Mouse (Mus musculus) kidney, adult 2 months (tissue): ENCODE measurements around the gene Syndig1l.

ENCODE experiments used
- CTCF ChIP-seq: fragments of 200-500 bp; conservative IDR thresholded peaks from 2 replicates; pipeline ENCODE4 v1.5.1; 2011; ENCODE audit warnings: low read depth, mild to moderate bottlenecking, control low read depth, low read length, moderate library complexity, mixed read lengths; ENCODE audit not compliant: insufficient read depth, insufficient read length
- POLR2A ChIP-seq: fragments of 200-500 bp; IDR thresholded peaks from one replicate; pipeline ENCODE4 v1.6.1; 2011; ENCODE audit warnings: low read depth, low read length, control low read depth

- TF ChIP-seq CTCF (no peak), POLR2A (no peak)
Measured at GRCm38 (mm10) chr12:84687531-84687930, 11.1 kb downstream of the Syndig1l start.
